Comparison of ENCODE assay signal across 11 mouse cellular contexts in genomic region chr9:63816540-63816939, GRCm38 (mm10). TPM values are rescaled to one million over a fixed set of nuclear protein-coding genes. Genes with fewer than 3 reads are reported as not detected.
A peak's percentile ranks its signal among the peaks of the same experiment; 100 is the strongest.
DNase-seq lines count a peak whose midpoint lies in the region; ATAC-seq and TF ChIP-seq lines count a peak whose summit lies in the region.
"Had no signal": no experiment of that assay in that cellular context is flagged by ENCODE, and none has a peak within 500 bp of the region (broad histone marks: within the 10 kb centered on the region; RNA-seq: fewer than 3 reads in every experiment).

No protein-coding gene starts in this region.

- TF ChIP-seq CTCF in hindbrain, postnatal 0 days (IDR thresholded peaks at IDR 0.05; ENCODE audit: low read depth), result peak; percentile 24; the same call in 1 of the 2 replicates

- H3K27me3 ChIP-seq in hindbrain, postnatal 0 days (ENCODE audit: insufficient read depth, low read length), result no peaks in the 10 kb centered on the region
- H3K27me3 ChIP-seq in hindbrain, embryonic 12.5 days, result no peaks in the 10 kb centered on the region
- no peaks in the 10 kb centered on the region for H3K27me3 ChIP-seq in limb, embryonic 10.5 days (ENCODE audit: low read depth, poor library complexity, severe bottlenecking)
- H3K27me3 ChIP-seq: embryonic facial prominence, embryonic 13.5 days; midbrain, embryonic 15.5 days had no signal

- H3K4me1 ChIP-seq in hindbrain, postnatal 0 days (ENCODE audit: insufficient read depth, low read length), result no peaks in the 10 kb centered on the region
- peaks cover 5% of the 10 kb centered on the region; the same call in 1 of the 2 replicates for H3K4me1 ChIP-seq in hindbrain, embryonic 12.5 days
- H3K4me1 ChIP-seq in limb, embryonic 10.5 days, result peaks cover 3% of the 10 kb centered on the region; the same call in 1 of the 2 replicates
- H3K4me1 ChIP-seq: embryonic facial prominence, embryonic 13.5 days had no signal

- DNase-seq in hindbrain, postnatal 0 days (ENCODE audit: low spot score), result no peak
- DNase-seq in A20 (ENCODE audit: low read depth, low spot score), result peak; percentile 66
- peak; percentile 15 for DNase-seq in MEL-GATA-1-ER (ENCODE audit: extremely low read depth, low read depth)
- DNase-seq in naive thymus-derived CD4-positive, alpha-beta T cell, adult 2 months (ENCODE audit: low read depth), result peak; percentile 37
- no peak for DNase-seq in limb, embryonic 10.5 days (ENCODE audit: low spot score)
- no peak for DNase-seq in layer of hippocampus, postnatal 25 days (ENCODE audit: extremely low spot score in 1 of 2, low spot score in 1 of 2)

- WGBS in hindbrain, postnatal 0 days, result 54% methylated on average over 2 of the region's 2 CpGs
- 57% methylated on average over 2 of the region's 2 CpGs for WGBS in hindbrain, embryonic 12.5 days
- WGBS in limb, embryonic 10.5 days, result 57% methylated on average over 2 of the region's 2 CpGs

- H3K9ac ChIP-seq in hindbrain, postnatal 0 days (replicated peaks; ENCODE audit: low read length), result no peak overlapping the region
- no peak overlapping the region for H3K9ac ChIP-seq in hindbrain, embryonic 12.5 days
- H3K9ac ChIP-seq: embryonic facial prominence, embryonic 13.5 days; midbrain, embryonic 15.5 days had no signal

- ATAC-seq in hindbrain, postnatal 0 days, result no peak
- ATAC-seq in hindbrain, embryonic 12.5 days (ENCODE audit: low FRiP score), result no peak
- ATAC-seq in granulocyte monocyte progenitor cell, adult 5-6 weeks (replicated peaks; ENCODE audit: poor library complexity, severe bottlenecking), result no peak
- ATAC-seq: inflammation-experienced regulatory T-cells, adult 6 months; midbrain, embryonic 15.5 days had no signal

- H3K4me2 ChIP-seq in hindbrain, postnatal 0 days (ENCODE audit: low read depth, low read length), result no peak overlapping the region
- no peak overlapping the region for H3K4me2 ChIP-seq in hindbrain, embryonic 12.5 days (replicated peaks)
- H3K4me2 ChIP-seq: embryonic facial prominence, embryonic 13.5 days; midbrain, embryonic 15.5 days had no signal

- H3K9me3 ChIP-seq in hindbrain, postnatal 0 days (ENCODE audit: low read length), result 0 out of 2 replicates have a peak, but pooled peaks cover 3% of the 10 kb centered on the region
- H3K9me3 ChIP-seq in hindbrain, embryonic 12.5 days (replicated peaks), result no peaks in the 10 kb centered on the region; the same call in 1 of the 2 replicates
- no peaks in the 10 kb centered on the region for H3K9me3 ChIP-seq in limb, embryonic 10.5 days (replicated peaks)
- H3K9me3 ChIP-seq: embryonic facial prominence, embryonic 13.5 days; midbrain, embryonic 15.5 days had no signal

- no peaks in the 10 kb centered on the region for H3K36me3 ChIP-seq in hindbrain, postnatal 0 days (ENCODE audit: insufficient read depth, low read length)
- no peaks in the 10 kb centered on the region for H3K36me3 ChIP-seq in hindbrain, embryonic 12.5 days
- H3K36me3 ChIP-seq in limb, embryonic 10.5 days, result no peaks in the 10 kb centered on the region
- H3K36me3 ChIP-seq: embryonic facial prominence, embryonic 13.5 days; midbrain, embryonic 15.5 days had no signal

- H3K4me3 ChIP-seq in hindbrain, postnatal 0 days (ENCODE audit: low read length), result no peak overlapping the region
- H3K4me3 ChIP-seq in hindbrain, embryonic 12.5 days, result no peak overlapping the region
- no peak overlapping the region for H3K4me3 ChIP-seq in limb, embryonic 10.5 days
- H3K4me3 ChIP-seq: embryonic facial prominence, embryonic 13.5 days; midbrain, embryonic 15.5 days had no signal

- H3K27ac ChIP-seq in hindbrain, postnatal 0 days, result no peak overlapping the region
- H3K27ac ChIP-seq in hindbrain, embryonic 12.5 days, result no peak overlapping the region
- H3K27ac ChIP-seq in limb, embryonic 10.5 days, result no peak overlapping the region
- H3K27ac ChIP-seq: embryonic facial prominence, embryonic 13.5 days; midbrain, embryonic 15.5 days had no signal

RNA-seq across cellular contexts. Expression of gene Smad3, which starts 58.7 kb away (rescaled TPM):
- 26.5 and 34.0 TPM in 2 replicates for total RNA-seq in hindbrain, postnatal 0 days (2014; rRNA removed)
- 7.2 and 7.5 TPM in 2 replicates for polyA plus RNA-seq in hindbrain, postnatal 0 days (2015; fragmentation: Nextera tagmentation; extraction: Ambion mirVana)
- 24.1 and 25.4 TPM in 2 replicates for polyA plus RNA-seq in hindbrain, embryonic 12.5 days (2016; fragmentation: Nextera tagmentation; extraction: Ambion mirVana)
- total RNA-seq in granulocyte monocyte progenitor cell, adult 5-6 weeks (2014; fragmentation: Nextera tagmentation), result 12.6 and 21.3 TPM in 2 replicates
- total RNA-seq in granulocyte monocyte progenitor cell, adult 5-6 weeks (2017), result 11.6 and 24.7 TPM in 2 replicates
- 27.1 and 27.7 TPM in 2 replicates for polyA plus RNA-seq in limb, embryonic 10.5 days (2016; fragmentation: Nextera tagmentation; extraction: Ambion mirVana)
- total RNA-seq in layer of hippocampus, postnatal 25 days (2021), result 10 to 100 TPM; 38.0 to 44.6 TPM

Comparison
In these comparisons a context has a peak if more than half of its experiments do, and no peak if none do; other contexts are left out.
1. DNase-seq: peak in A20 (single experiment), MEL-GATA-1-ER (single experiment) and naive thymus-derived CD4-positive, alpha-beta T cell, adult 2 months (single experiment); none in hindbrain, postnatal 0 days (single experiment), limb, embryonic 10.5 days (single experiment) and layer of hippocampus, postnatal 25 days (0 of 2).